Mouse (Mus musculus) spleen, adult 2 months (tissue): ENCODE results near the gene Hira. TPM values are rescaled to one million over a fixed set of nuclear protein-coding genes. Genes with fewer than 3 reads are reported as not detected.

Source experiments
- DNase-seq, 2 experiments: peaks; one replicate each; pipeline versions ENCODE4 v3.0.0 to v3.0.0-alpha.2; 2012 to 2021; ENCODE audit warnings: low spot score in 2 of 2, low read depth in 1 of 2
- H3K27ac ChIP-seq: fragments of 200-500 bp; 2 replicates; pipeline ENCODE4 v1.5.1; 2012; ENCODE audit warnings: low read length, inconsistent platforms; ENCODE audit not compliant: insufficient read depth
- H3K27me3 ChIP-seq: fragments of 200-500 bp; 2 replicates; pipeline ENCODE4 v1.6.1; 2012; ENCODE audit warnings: mild to moderate bottlenecking, moderate library complexity, low read length, inconsistent platforms; ENCODE audit not compliant: control insufficient read depth, insufficient read depth
- H3K36me3 ChIP-seq: fragments of 200-500 bp; 2 replicates; pipeline ENCODE4 v1.6.1; 2012; ENCODE audit warnings: mild to moderate bottlenecking, low read length, inconsistent platforms; ENCODE audit not compliant: control insufficient read depth, insufficient read depth
- H3K4me1 ChIP-seq: fragments of 200-500 bp; 2 replicates; pipeline ENCODE4 v1.6.1; 2011; ENCODE audit warnings: inconsistent platforms; ENCODE audit not compliant: control insufficient read depth, insufficient read depth, insufficient read length
- H3K4me3 ChIP-seq: fragments of 200-500 bp; 2 replicates; pipeline ENCODE4 v1.5.1; 2011; ENCODE audit warnings: mild to moderate bottlenecking, inconsistent platforms; ENCODE audit not compliant: insufficient read depth, insufficient read length; ENCODE audit errors: extremely low read depth
- CTCF ChIP-seq: fragments of 200-500 bp; IDR thresholded peaks from 2 replicates; pipeline ENCODE4 v1.5.1; 2011; ENCODE audit warnings: mild to moderate bottlenecking, inconsistent platforms; ENCODE audit not compliant: insufficient read depth, insufficient read length, insufficient replicate concordance; ENCODE audit errors: extremely low read depth
- POLR2A ChIP-seq: fragments of 200-500 bp; IDR thresholded peaks from 2 replicates; pipeline ENCODE4 v1.6.1; 2011; ENCODE audit warnings: low read depth, low read length, inconsistent platforms
- WGBS: fragments of 180-500 bp; shearing (Covaris S2); methylation state at CpG from one replicate; pipeline ENCODE4 v1.1.7; 2018; 5-methylcytosine and 5-hydroxymethylcytosine counted together
- polyA plus RNA-seq: library from polyadenylated mRNA; depleted of rRNA; stranded (reverse); fragments of >200 nt; gene quantifications from 2 replicates; pipeline ENCODE4 v1.2.3, GENCODE M21; 2012; rRNA removed

The Hira gene
- polyA plus RNA-seq, 1 experiment, result 50.0 TPM

GRCm38 (mm10) chr16:19013550-19013949 is 136.7 kb downstream of the Hira start:
- Histone ChIP-seq H3K36me3 (no peaks in the 10 kb centered on the region), H3K27me3 (no peaks in the 10 kb centered on the region), H3K4me3 (no peak overlapping the region), H3K27ac (no peak overlapping the region), H3K4me1 (peaks cover 5% of the 10 kb centered on the region)
- 87% methylated on average over 1 of the region's 1 CpGs for WGBS
- no peak for DNase-seq
- TF ChIP-seq POLR2A (no peak), CTCF (no peak)

- TF ChIP-seq POLR2A (no peak), CTCF (no peak)
These were observed 137.8 kb downstream of the Hira start for GRCm38 (mm10) chr16:19014650-19015049.

More at GRCm38 (mm10) chr16:19014650-19015049, 137.8 kb downstream of the Hira start:
- H3K27ac ChIP-seq, result no peak overlapping the region
- H3K36me3 ChIP-seq, result no peaks in the 10 kb centered on the region
- no peak for DNase-seq
- no peak overlapping the region for H3K4me3 ChIP-seq
- no peaks in the 10 kb centered on the region for H3K27me3 ChIP-seq
- peaks cover 5% of the 10 kb centered on the region for H3K4me1 ChIP-seq

Other genes with a start within 250 kb of the Hira start
- 1.9 and 2.1 TPM in 2 replicates for gene Sept5, start 247.1 kb upstream of the Hira start, polyA plus RNA-seq
- 59.4 and 69.5 TPM in 2 replicates for gene Cldn5, start 100.2 kb upstream of the Hira start, polyA plus RNA-seq
- gene Ufd1, start 65.3 kb upstream of the Hira start, polyA plus RNA-seq, result 17.6 and 18.0 TPM in 2 replicates
- gene Cdc45, start 65.0 kb upstream of the Hira start, polyA plus RNA-seq, result 9.7 and 11.5 TPM in 2 replicates
- 44.9 and 55.5 TPM in 2 replicates for gene 2510002D24Rik, start 40.5 kb upstream of the Hira start, polyA plus RNA-seq
- 1.9 TPM in 1 of 2 replicates, not detected in the other for gene Gm28539, start 40.5 kb upstream of the Hira start, polyA plus RNA-seq
- 6.1 and 8.1 TPM in 2 replicates for gene Mrpl40, start 175 bp upstream of the Hira start, polyA plus RNA-seq